Mouse (Mus musculus): ENCODE measurements at regions not wholly inside any gene's neighbourhood (a gene's known extent, or its start where the extent isn't known, plus 50 kb on each side); places are given as distances from the start of the nearest gene placed in this dataset.
"Not testable (repeated sequence)": the region's sequence is repeated elsewhere in the genome, so short reads cannot be mapped to it uniquely, and the experiment has no call there.

- DNase-seq = no peak
Measured at GRCm38 (mm10) chr15:60333573-60334306, 317.3 kb upstream of the 4933412E24Rik start.

GRCm38 (mm10) chr15:60317577-60317976 is 301.2 kb upstream of the 4933412E24Rik start:
- DNase-seq = no peak

- DNase-seq = no peak
Measured at GRCm38 (mm10) chr15:60315210-60315609, 298.8 kb upstream of the 4933412E24Rik start.

- no peak for DNase-seq
Measured at GRCm38 (mm10) chr15:60309909-60310308, 293.5 kb upstream of the 4933412E24Rik start.

- DNase-seq = no peak
Measured at GRCm38 (mm10) chr15:60308968-60309367, 292.6 kb upstream of the 4933412E24Rik start.

GRCm38 (mm10) chr15:60308126-60308525 is 291.7 kb upstream of the 4933412E24Rik start:
- no peak for DNase-seq

- no peak for DNase-seq
Measured at GRCm38 (mm10) chr15:60303501-60303900, 287.1 kb upstream of the 4933412E24Rik start.

GRCm38 (mm10) chr15:60301939-60302338 is 285.5 kb upstream of the 4933412E24Rik start:
- no peak for DNase-seq

GRCm38 (mm10) chr15:60285321-60285720 is 268.9 kb upstream of the 4933412E24Rik start:
- DNase-seq = no peak

GRCm38 (mm10) chr15:60280378-60280777 is 264.0 kb upstream of the 4933412E24Rik start:
- DNase-seq = no peak

GRCm38 (mm10) chr15:60253661-60254060 is 237.2 kb upstream of the 4933412E24Rik start:
- DNase-seq = not testable (repeated sequence)

- DNase-seq = no peak
Measured at GRCm38 (mm10) chr15:60226335-60226938, 210.0 kb upstream of the 4933412E24Rik start.

GRCm38 (mm10) chr15:60195070-60195469 is 178.7 kb upstream of the 4933412E24Rik start:
- no peak for DNase-seq

GRCm38 (mm10) chr15:60193157-60193556 is 176.7 kb upstream of the 4933412E24Rik start:
- no peak for DNase-seq

- DNase-seq = no peak
Measured at GRCm38 (mm10) chr15:60187002-60187715, 170.7 kb upstream of the 4933412E24Rik start.

GRCm38 (mm10) chr15:60141554-60142070 is 125.2 kb upstream of the 4933412E24Rik start:
- DNase-seq = no peak

GRCm38 (mm10) chr15:60136671-60137070 is 120.3 kb upstream of the 4933412E24Rik start:
- DNase-seq = no peak

GRCm38 (mm10) chr15:60134515-60134914 is 118.1 kb upstream of the 4933412E24Rik start:
- no peak for DNase-seq

- no peak for DNase-seq
Measured at GRCm38 (mm10) chr15:60132701-60133100, 116.3 kb upstream of the 4933412E24Rik start.

GRCm38 (mm10) chr15:60124461-60124860 is 108.0 kb upstream of the 4933412E24Rik start:
- no peak for DNase-seq

- no peak for DNase-seq
Measured at GRCm38 (mm10) chr15:60119926-60120325, 103.5 kb upstream of the 4933412E24Rik start.

- DNase-seq = no peak
Measured at GRCm38 (mm10) chr15:60111885-60112284, 95.5 kb upstream of the 4933412E24Rik start.

- no peak for DNase-seq
Measured at GRCm38 (mm10) chr15:60111046-60111445, 94.6 kb upstream of the 4933412E24Rik start.
